Mouse (Mus musculus): ENCODE results near the gene Rtn4rl2. TPM values are rescaled to one million over a fixed set of nuclear protein-coding genes. Genes with fewer than 3 reads are reported as not detected.
A peak's percentile ranks its signal among the peaks of the same experiment; 100 is the strongest.

Rtn4rl2 gene
- polyA plus RNA-seq, 1 experiment from 2014 or later: 9.8 TPM

DNA sequence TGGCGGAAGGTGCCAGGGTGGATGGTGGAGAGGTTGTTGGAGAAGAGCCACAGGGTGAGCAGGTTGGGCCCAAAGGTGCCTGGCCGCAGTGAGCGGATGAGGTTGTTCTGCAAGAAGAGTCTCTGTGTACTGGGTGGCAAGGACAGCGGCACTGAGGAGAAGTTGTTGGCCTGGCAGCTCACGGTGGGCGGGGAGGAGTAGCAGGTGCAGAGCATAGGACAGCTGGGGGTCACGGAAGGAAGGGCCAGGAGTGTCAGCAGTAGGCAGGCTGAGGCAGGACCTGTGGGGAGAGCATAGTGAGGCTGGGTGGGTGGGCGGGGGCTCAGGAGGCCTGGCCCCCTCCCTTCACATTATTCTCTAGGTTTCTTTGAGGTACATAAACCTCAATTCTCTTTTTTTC, 5.9 kb downstream of the Rtn4rl2 start:
- WGBS: 84% methylated on average over 7 of the region's 8 CpGs
- peaks cover 17% of the 10 kb centered on the region for H3K27me3 ChIP-seq (replicated peaks; ENCODE audit: control insufficient read depth, insufficient read depth, low read length)
- peaks cover 26% of the 10 kb centered on the region for H3K4me1 ChIP-seq (replicated peaks; ENCODE audit: control insufficient read depth, insufficient read depth, low read length)

DNA sequence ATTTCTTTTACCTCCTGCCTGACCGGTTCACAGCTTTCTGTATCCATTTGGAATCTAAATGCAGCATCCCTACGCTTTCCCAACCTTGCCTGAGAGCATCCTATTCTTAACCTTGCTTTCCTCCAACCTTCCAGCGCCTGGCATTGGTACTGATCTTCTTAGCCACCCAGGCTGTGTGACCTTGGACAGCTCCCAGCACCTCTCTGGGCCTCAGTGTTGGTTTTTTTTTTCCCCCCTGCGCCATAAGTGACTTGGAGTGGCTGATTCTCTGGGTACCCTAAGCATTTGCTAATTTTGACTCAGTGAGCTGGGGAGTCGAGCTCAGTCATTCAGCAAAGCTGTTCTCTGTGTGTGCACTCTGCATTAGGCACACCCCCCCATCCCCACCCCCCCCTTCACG, 10.7 kb downstream of the Rtn4rl2 start:
- Histone ChIP-seq H3K4me1 (replicated peaks; ENCODE audit: control insufficient read depth, insufficient read depth, low read length) (peaks cover 10% of the 10 kb centered on the region), H3K9me3 (ENCODE audit: control insufficient read depth, low read length) (no peaks in the 10 kb centered on the region), H3K4me2 (ENCODE audit: low read length) (no peak overlapping the region), H3K4me3 (replicated peaks; ENCODE audit: low read length) (no peak overlapping the region), H3K27me3 (replicated peaks; ENCODE audit: control insufficient read depth, insufficient read depth, low read length) (peaks cover 26% of the 10 kb centered on the region), H3K9ac (replicated peaks; ENCODE audit: low read depth, low read length) (no peak overlapping the region), H3K36me3 (ENCODE audit: control insufficient read depth, insufficient read depth) (no peaks in the 10 kb centered on the region), H3K27ac (ENCODE audit: low read length) (no peak overlapping the region)
- ATAC-seq: no peak
- 53% methylated on average over 6 of the region's 6 CpGs for WGBS

More for the DNA sequence above, 5.9 kb downstream of the Rtn4rl2 start:
- Histone ChIP-seq H3K9me3 (ENCODE audit: control insufficient read depth, low read length) (no peaks in the 10 kb centered on the region), H3K4me3 (replicated peaks; ENCODE audit: low read length) (no peak overlapping the region), H3K9ac (replicated peaks; ENCODE audit: low read depth, low read length) (no peak overlapping the region), H3K27ac (ENCODE audit: low read length) (no peak overlapping the region), H3K4me2 (ENCODE audit: low read length) (no peak overlapping the region), H3K36me3 (ENCODE audit: control insufficient read depth, insufficient read depth) (no peaks in the 10 kb centered on the region)
- no peak for ATAC-seq

GRCm38 (mm10) chr2:84872105-84872716, 14.3 kb downstream of the Rtn4rl2 start:
- H3K9me3 ChIP-seq (ENCODE audit: control insufficient read depth, low read length): no peaks in the 10 kb centered on the region
- WGBS: 2% methylated on average over 70 of the region's 78 CpGs
- 0 out of 2 replicates have a peak, but pooled peaks have one; percentile 5 for ATAC-seq
- peak overlapping the region; percentile 47 for H3K9ac ChIP-seq (replicated peaks; ENCODE audit: low read depth, low read length)
- peaks cover 15% of the 10 kb centered on the region for H3K4me1 ChIP-seq (replicated peaks; ENCODE audit: control insufficient read depth, insufficient read depth, low read length)
- no peaks in the 10 kb centered on the region for H3K36me3 ChIP-seq (ENCODE audit: control insufficient read depth, insufficient read depth)
- peaks cover 26% of the 10 kb centered on the region for H3K27me3 ChIP-seq (replicated peaks; ENCODE audit: control insufficient read depth, insufficient read depth, low read length)
- no peak overlapping the region for H3K27ac ChIP-seq (ENCODE audit: low read length)
- peak overlapping the region; percentile 45 for H3K4me3 ChIP-seq (replicated peaks; ENCODE audit: low read length)
- H3K4me2 ChIP-seq (ENCODE audit: low read length): peak overlapping the region; percentile 62

DNA sequence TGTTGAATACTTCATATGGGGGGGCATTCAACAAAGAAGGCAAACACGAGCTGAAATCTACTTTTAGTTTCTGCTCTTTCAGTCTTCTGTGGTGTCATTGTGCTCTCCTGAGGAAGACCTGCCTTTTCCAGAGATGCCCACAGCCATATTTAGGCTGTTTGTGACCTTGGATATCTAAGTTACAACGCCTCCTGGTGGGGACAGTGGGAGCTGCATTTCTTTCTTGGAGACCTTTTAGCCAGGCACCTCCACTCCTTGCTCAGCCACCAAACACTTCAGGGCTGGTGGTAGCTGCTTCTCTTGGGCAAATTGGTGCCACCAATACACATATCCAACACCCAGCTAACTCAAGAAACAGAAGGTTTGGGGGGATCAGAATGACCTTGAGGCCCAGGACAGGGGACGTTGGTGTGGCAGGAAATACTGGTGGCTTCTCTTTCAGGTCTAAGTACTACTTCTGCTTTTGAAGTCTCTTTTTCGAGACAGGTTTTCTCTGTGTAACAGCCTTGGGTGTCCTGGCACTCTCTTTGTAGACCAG, 15.8 kb downstream of the Rtn4rl2 start:
- H3K9me3 ChIP-seq (ENCODE audit: control insufficient read depth, low read length): no peaks in the 10 kb centered on the region
- H3K27ac ChIP-seq (ENCODE audit: low read length): no peak overlapping the region
- 61% methylated on average over 4 of the region's 4 CpGs for WGBS
- H3K36me3 ChIP-seq (ENCODE audit: control insufficient read depth, insufficient read depth): no peaks in the 10 kb centered on the region
- H3K4me2 ChIP-seq (ENCODE audit: low read length): no peak overlapping the region
- H3K9ac ChIP-seq (replicated peaks; ENCODE audit: low read depth, low read length): no peak overlapping the region
- H3K27me3 ChIP-seq (replicated peaks; ENCODE audit: control insufficient read depth, insufficient read depth, low read length): peaks cover 30% of the 10 kb centered on the region
- ATAC-seq: no peak
- H3K4me3 ChIP-seq (replicated peaks; ENCODE audit: low read length): no peak overlapping the region
- peaks cover 25% of the 10 kb centered on the region for H3K4me1 ChIP-seq (replicated peaks; ENCODE audit: control insufficient read depth, insufficient read depth, low read length)

DNA sequence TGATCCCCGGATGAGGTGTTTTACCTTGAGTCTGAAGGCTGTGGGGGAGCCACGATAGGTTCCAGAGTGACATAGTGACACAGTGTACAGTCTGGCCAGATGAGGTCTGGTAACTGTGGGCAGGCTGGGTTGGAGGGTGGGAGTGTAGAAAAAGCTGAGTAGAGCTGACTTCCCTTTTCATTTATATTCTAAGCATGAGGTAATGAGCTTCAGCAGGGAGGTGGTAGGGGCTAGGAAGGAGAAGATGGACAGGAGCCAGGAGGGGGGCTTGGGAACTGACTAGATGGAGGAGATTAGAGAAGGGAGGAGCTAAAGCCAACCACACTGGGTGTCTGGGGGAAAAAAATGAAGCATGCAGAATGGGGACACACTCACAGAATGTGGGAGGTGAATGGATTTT, 17.5 kb downstream of the Rtn4rl2 start:
- no peak overlapping the region for H3K4me3 ChIP-seq (replicated peaks; ENCODE audit: low read length)

DNA sequence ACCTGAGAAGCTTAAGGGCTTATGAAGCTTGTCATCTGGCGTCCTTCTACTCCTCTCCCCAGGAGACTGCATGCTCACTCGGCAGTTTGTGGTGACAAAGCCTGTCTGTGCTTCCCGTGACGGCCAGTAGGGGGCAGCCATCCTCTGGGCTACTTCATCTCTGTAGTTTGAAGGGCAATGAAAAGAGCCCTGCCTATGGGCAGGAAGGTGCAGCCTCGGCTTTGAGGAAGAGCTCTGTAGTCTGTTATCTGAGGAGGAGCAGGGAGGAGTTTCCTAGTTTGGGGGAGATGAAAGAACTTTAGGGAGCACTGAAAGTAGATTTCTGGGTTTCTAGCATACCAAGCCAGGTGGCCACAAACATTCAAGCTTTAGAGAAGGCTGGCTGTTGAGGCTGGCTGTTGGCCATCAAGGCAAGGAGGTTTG, 18.0 kb downstream of the Rtn4rl2 start:
- ATAC-seq: no peak
- peaks cover 28% of the 10 kb centered on the region for H3K4me1 ChIP-seq (replicated peaks; ENCODE audit: control insufficient read depth, insufficient read depth, low read length)
- H3K27me3 ChIP-seq (replicated peaks; ENCODE audit: control insufficient read depth, insufficient read depth, low read length): peaks cover 21% of the 10 kb centered on the region
- no peak overlapping the region; the same call in 1 of the 2 replicates for H3K27ac ChIP-seq (ENCODE audit: low read length)
- H3K4me3 ChIP-seq (replicated peaks; ENCODE audit: low read length): no peak overlapping the region
- no peaks in the 10 kb centered on the region for H3K36me3 ChIP-seq (ENCODE audit: control insufficient read depth, insufficient read depth)
- no peak overlapping the region for H3K4me2 ChIP-seq (ENCODE audit: low read length)
- WGBS: 3% methylated on average over 5 of the region's 5 CpGs
- no peaks in the 10 kb centered on the region for H3K9me3 ChIP-seq (ENCODE audit: control insufficient read depth, low read length)
- no peak overlapping the region for H3K9ac ChIP-seq (replicated peaks; ENCODE audit: low read depth, low read length)

More for the DNA sequence above, 17.5 kb downstream of the Rtn4rl2 start:
- H3K9me3 ChIP-seq (ENCODE audit: control insufficient read depth, low read length): no peaks in the 10 kb centered on the region
- no peak overlapping the region for H3K4me2 ChIP-seq (ENCODE audit: low read length)
- H3K27me3 ChIP-seq (replicated peaks; ENCODE audit: control insufficient read depth, insufficient read depth, low read length): peaks cover 23% of the 10 kb centered on the region
- H3K9ac ChIP-seq (replicated peaks; ENCODE audit: low read depth, low read length): no peak overlapping the region
- WGBS: 53% methylated on average over 2 of the region's 2 CpGs
- H3K27ac ChIP-seq (ENCODE audit: low read length): no peak overlapping the region; the same call in 1 of the 2 replicates
- peaks cover 28% of the 10 kb centered on the region for H3K4me1 ChIP-seq (replicated peaks; ENCODE audit: control insufficient read depth, insufficient read depth, low read length)
- ATAC-seq: peak; percentile 27
- H3K36me3 ChIP-seq (ENCODE audit: control insufficient read depth, insufficient read depth): no peaks in the 10 kb centered on the region

- ATAC-seq: peak; percentile 82
- peak overlapping the region; percentile 38 for H3K4me3 ChIP-seq (replicated peaks; ENCODE audit: low read length)
- H3K36me3 ChIP-seq (ENCODE audit: control insufficient read depth, insufficient read depth): no peaks in the 10 kb centered on the region
- peaks cover 17% of the 10 kb centered on the region for H3K4me1 ChIP-seq (replicated peaks; ENCODE audit: control insufficient read depth, insufficient read depth, low read length)
- peak overlapping the region; percentile 58 for H3K27ac ChIP-seq (ENCODE audit: low read length)
- H3K27me3 ChIP-seq (replicated peaks; ENCODE audit: control insufficient read depth, insufficient read depth, low read length): peaks cover 5% of the 10 kb centered on the region; the same call in 1 of the 2 replicates
- H3K9me3 ChIP-seq (ENCODE audit: control insufficient read depth, low read length): no peaks in the 10 kb centered on the region
- under 1% methylated on average over 47 of the region's 47 CpGs for WGBS
- peak overlapping the region; percentile 69 for H3K4me2 ChIP-seq (ENCODE audit: low read length)
- peak overlapping the region; percentile 55 for H3K9ac ChIP-seq (replicated peaks; ENCODE audit: low read depth, low read length)
Measured at GRCm38 (mm10) chr2:84865616-84866571, 20.6 kb downstream of the Rtn4rl2 start.

DNA sequence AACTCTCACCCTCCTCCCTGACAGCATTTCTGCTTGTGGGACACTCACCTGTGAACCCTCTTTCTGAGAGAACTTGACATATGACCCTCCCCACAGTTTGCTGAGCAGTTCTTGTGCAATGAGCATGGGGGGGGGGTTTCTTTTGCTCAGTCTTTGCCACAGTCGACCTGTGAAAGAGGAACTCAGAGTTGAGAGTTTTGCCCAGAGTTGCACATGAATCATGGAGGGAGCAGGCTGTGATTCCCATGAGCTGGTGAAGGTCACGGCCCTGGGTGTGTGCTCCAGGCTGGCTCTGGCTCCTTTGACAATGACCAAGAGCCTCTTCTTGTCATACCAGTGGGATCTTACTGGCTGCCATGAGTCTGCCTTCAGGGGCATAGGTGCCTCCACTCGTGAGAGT, 24.3 kb downstream of the Rtn4rl2 start:
- H3K27me3 ChIP-seq (replicated peaks; ENCODE audit: control insufficient read depth, insufficient read depth, low read length): peaks cover 5% of the 10 kb centered on the region; the same call in 1 of the 2 replicates
- H3K36me3 ChIP-seq (ENCODE audit: control insufficient read depth, insufficient read depth): no peaks in the 10 kb centered on the region
- H3K27ac ChIP-seq (ENCODE audit: low read length): no peak overlapping the region
- ATAC-seq: no peak
- no peaks in the 10 kb centered on the region for H3K9me3 ChIP-seq (ENCODE audit: control insufficient read depth, low read length)
- peaks cover 12% of the 10 kb centered on the region for H3K4me1 ChIP-seq (replicated peaks; ENCODE audit: control insufficient read depth, insufficient read depth, low read length)
- no peak overlapping the region for H3K9ac ChIP-seq (replicated peaks; ENCODE audit: low read depth, low read length)
- no peak overlapping the region for H3K4me2 ChIP-seq (ENCODE audit: low read length)
- WGBS: 81% methylated on average over 3 of the region's 3 CpGs
- no peak overlapping the region for H3K4me3 ChIP-seq (replicated peaks; ENCODE audit: low read length)

DNA sequence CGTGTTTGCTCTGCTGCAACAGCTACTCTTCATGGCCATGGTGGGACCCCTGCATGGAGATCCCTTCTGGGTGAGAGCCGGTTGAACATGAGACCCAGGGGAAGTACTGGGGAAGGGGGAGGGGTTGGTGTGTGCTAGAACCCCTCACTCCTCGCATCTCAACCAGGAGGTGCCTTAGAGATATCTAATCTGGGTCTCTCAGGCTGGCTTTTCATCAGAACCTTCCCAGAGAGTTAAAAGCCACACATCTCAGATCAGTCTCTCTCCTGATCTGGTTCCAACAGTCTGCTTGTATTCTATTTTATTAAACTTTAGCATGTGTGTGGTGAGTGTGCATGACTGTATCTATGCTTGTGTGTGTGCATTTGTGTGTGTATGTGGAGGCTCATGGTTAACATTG, 25.1 kb downstream of the Rtn4rl2 start:
- Histone ChIP-seq H3K4me2 (ENCODE audit: low read length) (no peak overlapping the region), H3K9me3 (ENCODE audit: control insufficient read depth, low read length) (no peaks in the 10 kb centered on the region), H3K27ac (ENCODE audit: low read length) (no peak overlapping the region), H3K36me3 (ENCODE audit: control insufficient read depth, insufficient read depth) (no peaks in the 10 kb centered on the region), H3K4me1 (replicated peaks; ENCODE audit: control insufficient read depth, insufficient read depth, low read length) (peaks cover 10% of the 10 kb centered on the region), H3K4me3 (replicated peaks; ENCODE audit: low read length) (no peak overlapping the region), H3K9ac (replicated peaks; ENCODE audit: low read depth, low read length) (no peak overlapping the region), H3K27me3 (replicated peaks; ENCODE audit: control insufficient read depth, insufficient read depth, low read length) (no peaks in the 10 kb centered on the region; the same call in 1 of the 2 replicates)
- WGBS: 81% methylated on average over 3 of the region's 3 CpGs
- no peak for ATAC-seq

All from forebrain, embryonic 16.5 days (tissue).